Mouse (Mus musculus) heart, adult 2 months (tissue): ENCODE data around the gene Rapgef5. TPM values are rescaled to one million over a fixed set of nuclear protein-coding genes. Genes with fewer than 3 reads are reported as not detected.

Source experiments
- DNase-seq, 2 experiments: peaks; one replicate each; pipeline ENCODE4 v3.0.0; 2021
- H3K27ac ChIP-seq: fragments of 200-600 bp; 2 replicates; pipeline ENCODE4 v1.8.1; 2022
- H3K27me3 ChIP-seq: fragments of 200-500 bp; 2 replicates; pipeline ENCODE4 v1.6.1; 2012; ENCODE audit warnings: mild to moderate bottlenecking, low read length, inconsistent platforms, mixed read lengths; ENCODE audit not compliant: control insufficient read depth, insufficient read depth
- H3K36me3 ChIP-seq: fragments of 200-500 bp; 2 replicates; pipeline ENCODE4 v1.6.1; 2012; ENCODE audit warnings: low read length, inconsistent platforms; ENCODE audit not compliant: control insufficient read depth, insufficient read depth
- H3K4me1 ChIP-seq: fragments of 200-500 bp; 2 replicates; pipeline ENCODE4 v1.6.1; 2011; ENCODE audit warnings: low read length; ENCODE audit not compliant: control insufficient read depth, insufficient read depth
- H3K4me3 ChIP-seq: fragments of 200-600 bp; 2 replicates; pipeline ENCODE4 v1.8.1; 2022
- H3K79me2 ChIP-seq: fragments of 200-500 bp; replicated peaks from 2 replicates; pipeline ENCODE4 v1.6.1; 2012; ENCODE audit warnings: mild to moderate bottlenecking, inconsistent platforms, low read length, moderate library complexity, mixed read lengths; ENCODE audit not compliant: control insufficient read depth, insufficient read depth
- H3K9ac ChIP-seq: fragments of 200-500 bp; 2 replicates; pipeline ENCODE4 v1.6.1; 2012; ENCODE audit warnings: low read depth, mild to moderate bottlenecking, control low read depth, inconsistent platforms, low read length, mixed read lengths
- CTCF ChIP-seq: fragments of 200-600 bp; IDR thresholded peaks from 2 replicates; pipeline ENCODE4 v1.8.1; 2022; ENCODE audit warnings: antibody characterized with exemption, mild to moderate bottlenecking, moderate library complexity
- EP300 ChIP-seq: fragments of 200-500 bp; IDR thresholded peaks from 2 replicates; pipeline ENCODE4 v1.6.1; 2011; ENCODE audit warnings: low read depth, low read length, control low read depth; ENCODE audit not compliant: insufficient read depth
- POLR2A ChIP-seq: fragments of 200-500 bp; IDR thresholded peaks from 2 replicates; pipeline ENCODE4 v1.6.1; 2011; ENCODE audit warnings: mild to moderate bottlenecking, low read depth, low read length, control low read depth; ENCODE audit not compliant: insufficient read depth
- WGBS: fragments of 180-500 bp; shearing (Covaris S2); methylation state at CpG from one replicate; pipeline ENCODE4 v1.1.7; 2018; 5-methylcytosine and 5-hydroxymethylcytosine counted together
- intact Hi-C: fragments of 180-260 bp; cut with DNase I; formaldehyde crosslinking; loops from one replicate; pipeline ENCODE4 v1.15.1; 2025
- polyA plus RNA-seq: library from polyadenylated mRNA; depleted of rRNA; stranded (reverse); fragments of >200 nt; gene quantifications from 2 replicates; pipeline ENCODE4 v1.2.3, GENCODE M21; 2012
- total RNA-seq, 2 experiments: library from RNA; stranded (reverse); gene quantifications; 2 replicates each; pipeline ENCODE4 v1.2.3; 2021

The Rapgef5 gene
- total and polyA plus RNA-seq, 3 experiments, result 11.4 to 33.0 (median 29.9) TPM

GRCm38 (mm10) chr12:117679795-117680194, 163.5 kb downstream of the Rapgef5 start:
- WGBS, result 41% methylated on average over 4 of the region's 4 CpGs
- TF ChIP-seq POLR2A (no peak), EP300 (no peak), CTCF (no peak)
- Histone ChIP-seq H3K36me3 (peaks cover 22% of the 10 kb centered on the region), H3K27me3 (no peaks in the 10 kb centered on the region), H3K4me3 (no peak overlapping the region), H3K27ac (peak overlapping the region; percentile 44), H3K9ac (no peak overlapping the region), H3K4me1 (peaks cover 34% of the 10 kb centered on the region), H3K79me2 (peaks cover 2% of the 10 kb centered on the region; the same call in 1 of the 2 replicates)
- no peak for DNase-seq
- intact Hi-C loops, result loop anchor here (2.0 kb wide), 1 partner anchor 15 kb away; no protein-coding TSS in a partner anchor

- H3K4me1 ChIP-seq, result peaks cover 29% of the 10 kb centered on the region
- peaks cover 2% of the 10 kb centered on the region; the same call in 1 of the 2 replicates for H3K79me2 ChIP-seq
- no peaks in the 10 kb centered on the region for H3K27me3 ChIP-seq
- no peak overlapping the region for H3K4me3 ChIP-seq
- WGBS, result 64% methylated on average over 4 of the region's 4 CpGs
- H3K36me3 ChIP-seq, result peaks cover 16% of the 10 kb centered on the region
- intact Hi-C loops, result no loop called here
- DNase-seq, result no peak
- TF ChIP-seq CTCF (no peak), POLR2A (no peak), EP300 (no peak)
- H3K9ac ChIP-seq, result no peak overlapping the region
- H3K27ac ChIP-seq, result no peak overlapping the region; the same call in 1 of the 2 replicates
Observed at GRCm38 (mm10) chr12:117681273-117681672, 165.0 kb downstream of the Rapgef5 start.

GRCm38 (mm10) chr12:117683377-117683776, 167.1 kb downstream of the Rapgef5 start:
- no peaks in the 10 kb centered on the region for H3K27me3 ChIP-seq
- no peak for DNase-seq
- peaks cover 26% of the 10 kb centered on the region for H3K4me1 ChIP-seq
- H3K9ac ChIP-seq, result no peak overlapping the region
- no peak overlapping the region for H3K4me3 ChIP-seq
- intact Hi-C loops, result no loop called here
- H3K36me3 ChIP-seq, result peaks cover 11% of the 10 kb centered on the region
- TF ChIP-seq EP300 (no peak), CTCF (no peak), POLR2A (no peak)
- 0 out of 2 replicates have a peak, but pooled peaks cover 1% of the 10 kb centered on the region for H3K79me2 ChIP-seq
- no peak overlapping the region for H3K27ac ChIP-seq
- 69% methylated on average over 2 of the region's 2 CpGs for WGBS

DNA sequence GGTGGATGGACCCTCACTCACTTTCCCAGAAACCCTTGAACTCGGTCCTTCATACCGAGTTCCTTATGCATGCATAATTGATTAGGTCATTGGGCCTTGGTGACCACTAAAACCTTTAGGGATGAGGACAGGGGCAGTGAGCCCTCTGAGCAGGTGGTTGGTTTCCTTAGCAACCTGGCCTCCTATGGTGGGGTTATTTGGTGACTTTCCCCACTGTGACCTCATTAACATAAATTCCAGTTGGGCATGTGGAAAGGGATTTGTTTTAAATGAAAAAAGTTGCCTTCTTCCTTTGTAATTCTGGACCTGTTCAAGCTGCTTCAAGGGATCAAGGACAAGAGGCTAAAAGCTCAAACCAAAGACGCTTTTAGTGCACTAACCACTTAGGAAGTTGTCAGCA, 167.7 kb downstream of the Rapgef5 start:
- Histone ChIP-seq H3K9ac (no peak overlapping the region), H3K4me1 (peaks cover 23% of the 10 kb centered on the region), H3K79me2 (0 out of 2 replicates have a peak, but pooled peaks cover 1% of the 10 kb centered on the region), H3K36me3 (peaks cover 8% of the 10 kb centered on the region), H3K27me3 (no peaks in the 10 kb centered on the region), H3K4me3 (no peak overlapping the region), H3K27ac (no peak overlapping the region)
- DNase-seq, result no peak
- intact Hi-C loops, result no loop called here
- no peak for TF ChIP-seq EP300
- TF ChIP-seq CTCF, result no peak
- TF ChIP-seq POLR2A, result no peak
- 84% methylated on average over 3 of the region's 3 CpGs for WGBS

- peaks cover 3% of the 10 kb centered on the region for H3K36me3 ChIP-seq
- no peak overlapping the region for H3K27ac ChIP-seq
- intact Hi-C loops, result loop anchor here (5.0 kb wide), 1 partner anchor 62 kb away; no protein-coding TSS in a partner anchor
- WGBS, result 66% methylated on average over 3 of the region's 3 CpGs
- DNase-seq, result no peak
- 0 out of 2 replicates have a peak, but pooled peaks cover 1% of the 10 kb centered on the region for H3K79me2 ChIP-seq
- H3K9ac ChIP-seq, result no peak overlapping the region
- TF ChIP-seq POLR2A, result no peak
- no peak for TF ChIP-seq EP300
- no peak for TF ChIP-seq CTCF
- no peak overlapping the region for H3K4me3 ChIP-seq
- H3K4me1 ChIP-seq, result peaks cover 17% of the 10 kb centered on the region
- no peaks in the 10 kb centered on the region for H3K27me3 ChIP-seq
Observed at GRCm38 (mm10) chr12:117684788-117685187, 168.5 kb downstream of the Rapgef5 start.

DNA sequence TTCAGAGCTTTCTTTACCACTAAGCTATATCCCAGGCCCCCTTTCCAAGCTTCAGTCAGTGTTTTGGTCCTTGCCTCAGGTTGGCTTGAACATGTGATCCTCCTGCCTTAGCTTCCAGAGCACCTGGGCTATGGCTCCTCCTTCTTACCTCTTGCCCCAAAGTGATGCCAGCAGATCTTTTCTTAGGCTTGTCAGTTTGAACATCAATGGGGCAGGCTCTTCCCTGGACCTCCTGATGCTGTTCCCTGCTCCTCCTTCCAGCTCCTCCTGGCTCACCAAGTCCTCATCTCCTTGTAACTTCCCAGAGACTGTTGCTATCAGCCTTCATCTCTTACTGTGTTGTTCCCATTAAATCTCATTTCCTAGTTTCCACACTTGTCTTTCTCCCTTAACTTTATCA, 169.1 kb downstream of the Rapgef5 start:
- DNase-seq, result no peak
- TF ChIP-seq POLR2A (no peak), EP300 (no peak), CTCF (no peak)

More for the DNA sequence above, 169.1 kb downstream of the Rapgef5 start:
- H3K4me1 ChIP-seq, result peaks cover 13% of the 10 kb centered on the region
- H3K79me2 ChIP-seq, result 0 out of 2 replicates have a peak, but pooled peaks cover under 1% of the 10 kb centered on the region
- no peak overlapping the region for H3K27ac ChIP-seq
- H3K4me3 ChIP-seq, result no peak overlapping the region
- no peaks in the 10 kb centered on the region for H3K27me3 ChIP-seq
- no peaks in the 10 kb centered on the region; the same call in none of the 2 replicates for H3K36me3 ChIP-seq
- no peak overlapping the region for H3K9ac ChIP-seq
- intact Hi-C loops, result loop anchor here (5.0 kb wide), 1 partner anchor 63 kb away; no protein-coding TSS in a partner anchor
